Mouse (Mus musculus) lung, embryonic 14.5 days (tissue): ENCODE data around the gene Lrch3. TPM values are rescaled to one million over a fixed set of nuclear protein-coding genes. Genes with fewer than 3 reads are reported as not detected.

Source experiments
- ATAC-seq: fragments of 200-750 bp; cut with Nextera tagmentation; 2 replicates; pipeline ENCODE4 v1.8.0; 2017; ENCODE audit warnings: mild to moderate bottlenecking, moderate TSS enrichment, moderate library complexity; ENCODE audit not compliant: insufficient read depth
- DNase-seq: peaks from one replicate; pipeline ENCODE4 v3.0.0-alpha.2; 2015
- H3K27ac ChIP-seq: fragments of 300-500 bp; sonication (generic); 2 replicates; pipeline ENCODE4 v1.5.1; 2014; ENCODE audit warnings: low read depth, mild to moderate bottlenecking, moderate library complexity
- H3K27me3 ChIP-seq: fragments of 300-500 bp; sonication (generic); 2 replicates; pipeline ENCODE4 v1.6.1; 2014; ENCODE audit warnings: low read length, control low read depth; ENCODE audit not compliant: insufficient read depth
- H3K36me3 ChIP-seq: fragments of 300-500 bp; sonication (generic); 2 replicates; pipeline ENCODE4 v1.6.1; 2014; ENCODE audit warnings: control low read depth; ENCODE audit not compliant: insufficient read depth
- H3K4me1 ChIP-seq: fragments of 300-500 bp; sonication (generic); 2 replicates; pipeline ENCODE4 v1.6.1; 2014; ENCODE audit warnings: antibody characterized with exemption, control low read depth; ENCODE audit not compliant: insufficient read depth
- H3K4me2 ChIP-seq: fragments of 300-500 bp; sonication (generic); 2 replicates; pipeline ENCODE4 v1.6.1; 2014; ENCODE audit warnings: mild to moderate bottlenecking
- H3K4me3 ChIP-seq: fragments of 300-500 bp; sonication (generic); 2 replicates; pipeline ENCODE4 v1.5.1; 2014; ENCODE audit warnings: low read depth, low read length
- H3K9ac ChIP-seq: fragments of 300-500 bp; sonication (generic); 2 replicates; pipeline ENCODE4 v1.6.1; 2014
- H3K9me3 ChIP-seq: fragments of 300-500 bp; sonication (generic); 2 replicates; pipeline ENCODE4 v1.6.1; 2016; ENCODE audit warnings: low read depth, low read length, control low read depth
- CTCF ChIP-seq: IDR thresholded peaks from 2 replicates; pipeline ENCODE4 v1.5.1; 2016; ENCODE audit warnings: antibody characterized with exemption, low read depth
- WGBS: fragments of 180-500 bp; shearing (Covaris S2); extraction: QIAGEN DNeasy Blood & Tissue Kit; methylation state at CpG from one replicate; pipeline ENCODE4 v1.1.7; 2014; 5-methylcytosine and 5-hydroxymethylcytosine counted together
- polyA plus RNA-seq: library from polyadenylated mRNA; unstranded; fragments of >200 nt; fragmentation: Nextera tagmentation; extraction: Ambion mirVana; gene quantifications from 2 replicates; pipeline ENCODE4 v1.2.1, GENCODE M21; 2014

The Lrch3 gene
- polyA plus RNA-seq, 1 experiment from 2014 or later: 26.9 TPM

GRCm38 (mm10) chr16:33013801-33014200 is 99.9 kb downstream of the Lrch3 start:
- 90% methylated on average over 5 of the region's 5 CpGs for WGBS

GRCm38 (mm10) chr16:33014921-33015320 is 101.0 kb downstream of the Lrch3 start:
- Histone ChIP-seq H3K4me3 (no peak overlapping the region), H3K4me1 (peaks cover 8% of the 10 kb centered on the region; the same call in 1 of the 2 replicates), H3K36me3 (peaks cover 45% of the 10 kb centered on the region), H3K27ac (peak overlapping the region; percentile 46; the same call in 1 of the 2 replicates), H3K9ac (no peak overlapping the region), H3K27me3 (no peaks in the 10 kb centered on the region), H3K9me3 (no peaks in the 10 kb centered on the region), H3K4me2 (no peak overlapping the region)
- no peak for TF ChIP-seq CTCF
- peak; percentile 55 for DNase-seq
- 88% methylated on average over 1 of the region's 1 CpGs for WGBS
- ATAC-seq: peak; percentile 46; the same call in 1 of the 2 replicates

More at GRCm38 (mm10) chr16:33013801-33014200, 99.9 kb downstream of the Lrch3 start:
- no peak for TF ChIP-seq CTCF
- no peak for ATAC-seq
- H3K4me1 ChIP-seq: peaks cover 8% of the 10 kb centered on the region; the same call in 1 of the 2 replicates
- no peak overlapping the region for H3K9ac ChIP-seq
- no peaks in the 10 kb centered on the region for H3K9me3 ChIP-seq
- H3K36me3 ChIP-seq: peaks cover 56% of the 10 kb centered on the region
- H3K4me3 ChIP-seq: no peak overlapping the region
- H3K27me3 ChIP-seq: no peaks in the 10 kb centered on the region
- no peak overlapping the region for H3K27ac ChIP-seq
- no peak for DNase-seq
- no peak overlapping the region for H3K4me2 ChIP-seq

GRCm38 (mm10) chr16:33015396-33015907 is 101.6 kb downstream of the Lrch3 start:
- no peak overlapping the region for H3K4me3 ChIP-seq
- WGBS: 86% methylated on average over 3 of the region's 3 CpGs
- H3K4me2 ChIP-seq: no peak overlapping the region
- TF ChIP-seq CTCF: no peak
- H3K9me3 ChIP-seq: no peaks in the 10 kb centered on the region
- peaks cover 40% of the 10 kb centered on the region for H3K36me3 ChIP-seq
- no peak overlapping the region for H3K9ac ChIP-seq
- no peaks in the 10 kb centered on the region for H3K27me3 ChIP-seq
- peak; percentile 76 for DNase-seq
- peak; percentile 69 for ATAC-seq
- H3K4me1 ChIP-seq: peaks cover 8% of the 10 kb centered on the region; the same call in 1 of the 2 replicates
- H3K27ac ChIP-seq: peak overlapping the region; percentile 50; the same call in 1 of the 2 replicates

- Histone ChIP-seq H3K4me3 (no peak overlapping the region), H3K36me3 (peaks cover 35% of the 10 kb centered on the region), H3K27me3 (no peaks in the 10 kb centered on the region), H3K4me2 (no peak overlapping the region), H3K4me1 (peaks cover 8% of the 10 kb centered on the region; the same call in 1 of the 2 replicates), H3K27ac (peak overlapping the region; percentile 50; the same call in 1 of the 2 replicates), H3K9me3 (no peaks in the 10 kb centered on the region), H3K9ac (no peak overlapping the region)
- WGBS: 80% methylated on average over 2 of the region's 2 CpGs
- no peak for TF ChIP-seq CTCF
- peak; percentile 28 for DNase-seq
- no peak for ATAC-seq
These were observed 102.1 kb downstream of the Lrch3 start for GRCm38 (mm10) chr16:33015986-33016385.

- ATAC-seq (no peak), DNase-seq (peak; percentile 48)
- no peaks in the 10 kb centered on the region for H3K9me3 ChIP-seq
- no peak overlapping the region for H3K9ac ChIP-seq
- H3K36me3 ChIP-seq: peaks cover 23% of the 10 kb centered on the region
- no peak overlapping the region for H3K4me3 ChIP-seq
- H3K4me1 ChIP-seq: peaks cover 8% of the 10 kb centered on the region; the same call in 1 of the 2 replicates
- no peaks in the 10 kb centered on the region for H3K27me3 ChIP-seq
- TF ChIP-seq CTCF: no peak
- WGBS: 78% methylated on average over 5 of the region's 5 CpGs
- H3K4me2 ChIP-seq: no peak overlapping the region
- 0 out of 2 replicates have a peak overlapping the region, but pooled peaks have one; percentile 30 for H3K27ac ChIP-seq
These were observed 103.9 kb downstream of the Lrch3 start for GRCm38 (mm10) chr16:33017677-33018349.

GRCm38 (mm10) chr16:33019117-33019770 is 105.3 kb downstream of the Lrch3 start:
- WGBS: 67% methylated on average over 21 of the region's 21 CpGs
- Histone ChIP-seq H3K9me3 (no peaks in the 10 kb centered on the region), H3K4me2 (no peak overlapping the region), H3K27ac (no peak overlapping the region), H3K4me1 (peaks cover 8% of the 10 kb centered on the region; the same call in 1 of the 2 replicates), H3K4me3 (no peak overlapping the region), H3K27me3 (no peaks in the 10 kb centered on the region), H3K9ac (no peak overlapping the region), H3K36me3 (peaks cover 11% of the 10 kb centered on the region; the same call in 1 of the 2 replicates)
- DNase-seq: no peak
- no peak for ATAC-seq
- no peak for TF ChIP-seq CTCF

GRCm38 (mm10) chr16:33021381-33021780 is 107.5 kb downstream of the Lrch3 start:
- H3K27ac ChIP-seq: no peak overlapping the region
- H3K4me3 ChIP-seq: no peak overlapping the region
- TF ChIP-seq CTCF: no peak
- H3K9me3 ChIP-seq: no peaks in the 10 kb centered on the region
- H3K4me2 ChIP-seq: no peak overlapping the region
- 37% methylated on average over 3 of the region's 3 CpGs for WGBS
- H3K9ac ChIP-seq: no peak overlapping the region
- H3K4me1 ChIP-seq: no peaks in the 10 kb centered on the region
- H3K27me3 ChIP-seq: no peaks in the 10 kb centered on the region
- DNase-seq (peak; percentile 77), ATAC-seq (0 out of 2 replicates have a peak, but pooled peaks have one; percentile 23)
- peaks cover 7% of the 10 kb centered on the region; the same call in 1 of the 2 replicates for H3K36me3 ChIP-seq
